Mouse (Mus musculus): ENCODE results near the gene Vil1.
A peak's percentile ranks its signal among the peaks of the same experiment; 100 is the strongest.

The Vil1 gene

DNA sequence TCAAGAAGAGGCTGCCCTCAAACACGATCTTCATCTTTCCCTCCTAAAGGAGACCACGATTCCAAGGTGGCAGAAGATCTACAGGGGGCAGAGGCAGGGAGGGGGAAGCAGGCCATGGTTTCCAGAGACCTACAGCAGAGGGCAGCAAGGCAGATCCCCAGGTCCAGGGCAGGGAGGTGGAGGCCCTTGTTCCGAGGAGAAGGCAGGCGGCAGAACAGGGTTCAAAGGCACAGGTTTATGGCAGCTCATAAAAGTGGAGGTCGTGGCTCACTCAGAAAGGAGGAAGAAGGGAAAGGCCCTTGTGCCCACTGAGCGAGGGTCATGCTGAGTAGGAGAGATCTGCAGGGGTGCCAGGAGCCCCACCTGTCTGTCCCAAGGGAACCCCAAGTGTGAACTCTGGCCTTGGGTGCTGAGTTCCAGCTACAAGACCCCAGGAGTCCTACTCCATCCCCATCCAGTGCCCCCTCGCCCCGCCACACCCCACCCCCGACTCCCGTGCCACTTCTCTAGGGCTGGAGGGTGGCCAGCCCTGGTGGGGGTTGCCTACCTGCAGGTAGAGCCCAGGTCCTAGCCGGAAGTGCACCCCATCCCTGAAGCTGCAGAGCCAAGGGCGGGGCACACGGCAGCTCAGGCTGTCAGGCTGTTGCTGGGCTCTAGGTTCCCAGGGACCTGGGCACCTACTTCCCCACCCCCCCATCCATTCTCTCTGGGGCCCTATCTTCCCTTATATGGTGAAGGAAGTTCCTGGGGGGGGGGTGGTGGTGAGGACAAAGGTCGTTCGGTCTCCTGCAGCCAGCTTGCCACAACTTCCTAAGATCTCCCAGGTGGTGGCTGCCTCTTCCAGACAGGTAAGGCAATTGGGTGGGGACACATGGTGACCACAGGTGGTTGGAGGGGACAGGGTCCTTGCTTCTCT, at the start of gene Vil1:
Vil1 (plus strand) TSS at position 788 of the 916 bp plus-strand sequence.
- no peak for DNase-seq (ENCODE audit: low spot score)

DNA sequence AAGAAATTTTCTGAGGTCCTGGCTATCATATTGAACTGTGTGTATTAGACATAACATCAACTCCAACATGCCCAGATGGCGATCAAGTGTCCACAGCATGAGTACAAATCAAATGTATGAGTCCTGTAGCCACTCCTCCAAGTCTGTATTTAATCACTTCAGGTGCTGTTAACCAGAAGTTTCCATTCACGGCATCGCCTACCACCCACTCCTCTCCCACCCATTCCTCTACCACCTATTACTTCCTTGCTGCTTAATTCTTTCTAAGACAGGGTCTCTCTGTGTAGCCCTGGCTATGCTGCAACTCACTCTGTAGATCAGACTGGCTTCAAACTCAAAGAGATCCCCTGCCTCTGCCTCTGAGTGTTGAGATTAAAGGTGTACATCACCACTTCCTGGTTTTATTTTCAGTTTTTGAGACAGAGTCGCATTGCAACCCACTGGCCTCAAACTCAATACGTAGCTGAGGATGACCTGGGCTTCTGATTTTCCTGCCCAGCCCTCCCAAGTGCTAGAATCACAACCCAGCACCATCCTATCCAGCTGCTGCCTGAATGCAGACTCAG, 49.1 kb upstream of the Vil1 start:
- DNase-seq (ENCODE audit: low spot score) = no peak

DNA sequence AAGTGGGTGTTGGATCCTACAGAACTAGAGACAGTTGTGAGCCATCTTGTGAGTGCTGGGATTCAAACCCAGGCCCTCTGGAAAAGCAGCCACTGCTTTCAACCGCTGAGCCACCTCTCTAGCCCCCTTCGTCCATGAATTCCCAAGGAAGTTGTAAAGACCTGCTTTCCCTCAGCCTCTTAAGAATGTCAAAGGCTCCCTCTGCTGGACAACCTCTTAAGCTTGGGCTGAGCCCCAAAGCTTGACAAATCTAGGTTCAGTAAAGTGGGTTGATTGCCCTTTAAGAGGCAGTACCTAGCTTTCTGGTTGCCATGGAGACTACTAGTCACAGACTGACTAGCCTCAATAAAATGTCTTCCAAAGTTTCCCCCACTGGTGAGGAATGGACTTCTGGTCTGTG, 47.4 kb upstream of the Vil1 start, which contains the start of gene Catip:
Catip (plus strand) TSS at position 297 of the 400 bp plus-strand sequence.
- peak; percentile 51 for DNase-seq (ENCODE audit: low spot score)

DNA sequence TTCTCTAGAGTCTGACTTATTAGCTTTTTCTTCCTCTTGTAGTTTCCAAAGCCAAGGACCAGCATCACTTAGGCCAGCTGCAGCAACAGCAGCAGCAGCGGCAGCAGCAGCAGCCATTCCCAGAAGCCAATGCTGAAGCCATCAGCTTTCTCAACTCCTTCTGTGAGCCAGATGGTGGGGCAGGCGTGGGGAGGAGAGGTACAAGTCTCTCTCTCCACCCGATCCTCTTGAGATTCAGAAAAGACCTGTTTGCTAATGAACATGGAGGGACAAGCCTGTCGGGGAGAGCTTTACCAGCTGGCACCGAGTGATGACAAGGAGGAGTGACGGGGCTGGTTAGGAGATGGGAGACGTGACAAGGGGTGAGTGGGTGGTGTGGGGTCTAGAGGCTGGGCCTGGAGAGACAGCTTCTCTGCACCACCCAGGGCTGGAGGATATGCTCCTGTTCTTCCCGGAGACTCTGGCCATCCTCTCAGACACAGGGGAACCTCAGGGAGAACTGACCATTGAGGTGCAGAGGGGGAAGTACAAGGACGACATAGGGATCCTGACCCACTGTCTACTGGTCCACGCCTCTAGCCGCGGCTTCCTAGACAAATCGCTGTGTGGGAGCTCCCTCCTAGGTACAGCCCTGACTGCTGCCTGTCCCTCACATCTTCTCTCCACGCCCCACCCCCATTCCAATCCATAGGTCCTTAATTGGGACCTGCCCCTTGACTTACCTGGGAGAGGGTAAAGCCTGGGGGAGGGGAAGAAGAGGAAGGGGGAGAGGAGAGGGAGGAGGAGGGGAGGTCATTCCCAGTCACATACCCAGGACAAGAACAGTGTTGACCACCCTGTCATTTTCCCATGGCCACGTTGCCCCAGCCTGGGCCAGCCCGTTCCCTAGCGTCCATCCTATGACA, 46.6 kb upstream of the Vil1 start:
- no peak for DNase-seq (ENCODE audit: low spot score)

DNA sequence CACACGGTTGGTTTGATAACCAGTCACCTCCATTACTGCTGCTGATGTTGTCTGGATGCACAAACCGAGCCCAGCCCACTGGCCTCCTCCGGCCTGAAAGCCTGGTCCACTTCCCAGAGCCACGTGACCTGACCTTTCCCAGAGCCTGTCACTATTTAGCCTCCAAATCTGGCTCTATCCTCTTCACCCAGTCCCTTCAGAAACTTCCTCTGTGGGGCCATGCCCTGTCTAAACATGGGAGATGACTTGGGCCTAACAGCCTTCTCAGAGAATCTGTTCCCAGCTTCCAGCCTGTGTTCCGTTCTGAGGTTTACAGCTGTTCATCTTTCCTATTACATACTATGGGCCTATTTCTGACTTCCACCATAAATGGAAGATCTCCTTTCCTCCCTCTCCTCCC, 45.7 kb upstream of the Vil1 start:
- DNase-seq (ENCODE audit: low spot score) = no peak

DNA sequence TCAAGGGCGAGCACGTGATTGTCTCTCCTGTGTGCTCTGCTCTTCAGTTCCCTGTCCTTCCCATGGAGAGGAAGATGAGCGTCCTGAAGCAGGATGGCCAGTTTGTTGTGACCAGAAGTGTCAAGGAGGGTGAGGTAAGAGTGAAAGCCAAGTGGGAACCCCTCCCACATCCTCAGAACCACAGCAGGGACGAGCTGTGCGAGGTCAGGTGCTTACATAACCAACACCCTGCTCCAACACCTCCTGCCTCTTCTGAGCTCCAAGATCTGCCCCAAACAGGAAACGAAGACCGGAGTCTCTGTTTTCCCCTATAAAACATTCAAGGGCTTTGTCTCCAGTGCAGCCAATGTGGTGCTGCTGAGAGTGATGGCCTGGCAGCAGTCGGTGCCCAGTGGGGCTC, 44.9 kb upstream of the Vil1 start:
- DNase-seq (ENCODE audit: low spot score) = no peak

DNA sequence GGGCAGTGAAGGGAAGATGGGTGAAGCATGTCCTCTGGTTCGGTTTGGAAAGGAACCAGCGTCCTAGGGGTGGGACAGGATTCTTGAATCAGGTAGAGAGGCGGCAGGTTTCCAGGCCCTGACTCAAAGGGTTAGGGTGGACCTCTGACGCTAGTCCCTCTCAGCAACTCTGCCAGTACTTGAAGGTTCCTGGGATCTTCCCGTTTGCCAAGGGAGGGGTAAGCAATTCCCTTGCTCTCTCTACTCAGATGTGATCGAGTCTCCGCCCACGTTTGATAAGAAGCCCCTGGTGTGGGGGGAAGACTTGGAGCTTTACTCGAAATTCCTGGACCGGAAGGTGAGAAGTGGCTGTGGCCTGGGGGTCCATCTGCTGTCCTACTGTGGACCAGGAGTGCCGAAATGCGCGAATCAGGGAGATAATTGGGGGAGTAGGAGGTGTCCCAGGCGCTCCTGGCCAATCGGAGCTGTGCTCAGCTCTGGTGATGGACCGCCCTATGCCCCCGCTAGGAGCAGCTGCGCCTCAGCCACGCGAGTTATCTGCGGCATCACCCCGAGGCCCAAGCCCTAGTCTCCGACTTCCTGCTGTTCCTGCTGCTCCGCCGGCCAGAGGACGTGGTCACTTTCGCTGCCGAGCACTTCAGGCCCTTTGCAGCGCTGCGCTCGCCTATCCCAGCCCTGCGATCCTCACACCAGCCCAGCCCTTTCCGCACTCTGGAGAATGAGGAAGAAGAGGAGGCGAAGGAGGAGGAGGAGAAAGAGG, 41.1 kb upstream of the Vil1 start:
- DNase-seq (ENCODE audit: low spot score) = peak; percentile 68

DNA sequence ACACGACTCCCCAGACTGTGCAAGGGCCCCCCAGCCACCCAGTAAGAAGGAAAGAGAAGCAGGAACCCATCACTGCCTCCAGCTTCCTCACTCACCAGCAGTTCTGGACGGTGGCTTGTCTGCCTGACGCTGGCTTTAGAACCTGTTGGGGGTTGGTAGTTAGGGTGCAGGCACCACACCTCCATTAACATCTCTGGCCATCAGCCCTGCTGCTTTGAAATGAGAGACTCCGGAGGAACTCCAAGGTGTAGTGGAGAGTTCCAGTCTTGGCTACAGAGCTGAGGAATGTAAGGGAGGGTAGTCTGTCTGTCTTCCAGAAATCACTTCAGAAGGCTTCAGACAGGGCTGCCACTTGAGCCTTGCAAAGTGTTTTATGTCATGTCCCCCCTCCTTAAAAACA, 39.1 kb upstream of the Vil1 start:
- no peak for DNase-seq (ENCODE audit: low spot score)

DNA sequence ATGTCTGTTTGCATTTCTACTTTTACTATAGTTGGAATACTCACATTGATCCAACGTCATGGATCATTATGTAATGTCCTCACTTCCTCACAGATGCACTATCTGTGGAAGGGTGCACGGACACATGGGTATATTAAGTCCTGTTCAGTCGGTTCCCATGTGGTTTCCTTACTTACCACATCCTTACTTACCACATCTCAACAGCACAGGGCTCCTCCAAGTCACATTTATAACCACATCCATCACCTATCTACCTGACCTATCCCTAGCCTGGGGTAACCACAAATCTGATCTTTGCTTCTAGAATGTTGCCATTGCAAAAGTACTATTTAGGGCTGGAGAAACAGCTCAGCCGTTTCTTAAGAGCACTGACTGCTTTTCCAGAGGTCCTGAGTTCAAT, 35.8 kb upstream of the Vil1 start:
- DNase-seq (ENCODE audit: low spot score) = no peak

DNA sequence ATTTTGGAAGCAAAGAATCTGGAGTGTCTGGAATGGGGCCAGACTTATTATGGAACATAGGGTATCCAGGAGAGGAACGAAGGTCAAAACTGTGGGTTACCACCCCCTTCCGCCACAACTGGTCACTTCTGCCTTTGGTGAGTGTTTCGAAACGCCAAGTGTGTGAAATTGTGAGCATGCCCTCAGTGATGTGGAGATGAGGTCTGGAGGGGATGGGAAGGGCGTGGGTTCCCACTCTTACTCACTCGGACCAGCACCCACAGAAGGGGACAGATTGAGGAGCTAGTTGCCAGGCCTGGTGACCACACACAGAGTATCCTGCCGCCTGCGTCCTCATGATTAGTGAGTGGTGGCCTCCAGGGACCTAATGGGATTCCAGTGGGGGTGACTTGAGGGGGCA, 34.2 kb upstream of the Vil1 start, which contains the start of gene Slc11a1:
Slc11a1 (plus strand) TSS at position 216 of the 400 bp plus-strand sequence.
- no peak for DNase-seq (ENCODE audit: low spot score)

DNA sequence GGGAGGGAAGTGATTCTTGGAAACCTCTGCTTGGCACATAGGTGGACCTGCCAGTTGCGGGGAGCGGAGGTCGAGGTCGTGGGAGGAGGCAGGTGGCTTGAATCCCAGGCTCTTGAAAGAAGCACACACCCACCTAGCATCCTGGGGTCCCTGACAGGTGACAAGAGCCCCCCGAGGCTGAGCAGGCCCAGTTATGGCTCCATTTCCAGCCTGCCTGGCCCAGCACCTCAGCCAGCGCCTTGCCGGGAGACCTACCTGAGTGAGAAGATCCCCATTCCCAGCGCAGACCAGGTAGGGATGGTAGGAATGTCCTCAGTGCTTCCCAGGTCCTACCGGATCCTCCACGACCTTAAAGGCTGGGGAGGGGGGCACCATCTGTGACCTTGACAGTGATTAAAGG, 33.6 kb upstream of the Vil1 start:
- DNase-seq (ENCODE audit: low spot score) = no peak

DNA sequence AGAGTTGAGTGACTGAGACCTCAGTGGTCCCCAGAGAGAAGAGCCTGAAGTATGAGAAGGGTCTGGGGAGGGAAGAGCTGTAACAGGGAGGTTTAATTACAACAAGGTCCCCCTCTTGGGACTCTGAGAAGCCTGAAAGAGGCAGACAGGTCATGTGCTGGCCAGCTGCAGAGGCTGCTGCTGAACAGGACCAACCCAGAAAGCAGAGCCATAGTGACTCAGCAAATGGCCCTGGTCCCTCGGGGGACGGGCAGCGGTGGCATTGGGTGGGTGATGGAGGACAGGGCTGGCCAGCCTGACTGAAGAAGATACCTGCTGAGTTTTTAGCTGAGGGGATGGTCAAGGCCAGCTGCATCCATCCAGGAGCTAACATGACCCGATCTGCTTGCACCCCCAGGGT, 32.8 kb upstream of the Vil1 start:
- DNase-seq (ENCODE audit: low spot score) = no peak

DNA sequence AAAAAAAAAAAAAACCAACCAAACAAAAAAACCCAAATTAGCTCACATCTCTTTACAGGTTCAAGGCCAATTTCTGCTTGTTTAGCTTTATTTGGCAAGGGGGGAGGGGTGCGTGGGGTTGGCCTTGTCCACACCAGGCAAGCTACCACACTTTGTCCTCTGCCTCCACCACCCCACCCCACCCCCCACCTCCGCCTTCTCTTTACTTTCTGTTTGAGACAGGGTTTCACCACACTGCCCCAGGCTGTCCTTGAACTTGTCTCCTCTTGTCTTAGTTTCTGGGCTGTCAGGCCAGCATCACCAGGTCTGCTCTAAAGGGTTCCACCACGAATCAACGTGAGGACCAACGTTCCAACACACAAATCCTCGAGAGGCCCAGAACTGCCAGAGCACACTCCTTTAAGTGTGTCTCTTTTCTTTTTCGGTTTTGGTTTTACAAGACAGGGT, 30.1 kb upstream of the Vil1 start:
- DNase-seq (ENCODE audit: low spot score) = no peak

DNA sequence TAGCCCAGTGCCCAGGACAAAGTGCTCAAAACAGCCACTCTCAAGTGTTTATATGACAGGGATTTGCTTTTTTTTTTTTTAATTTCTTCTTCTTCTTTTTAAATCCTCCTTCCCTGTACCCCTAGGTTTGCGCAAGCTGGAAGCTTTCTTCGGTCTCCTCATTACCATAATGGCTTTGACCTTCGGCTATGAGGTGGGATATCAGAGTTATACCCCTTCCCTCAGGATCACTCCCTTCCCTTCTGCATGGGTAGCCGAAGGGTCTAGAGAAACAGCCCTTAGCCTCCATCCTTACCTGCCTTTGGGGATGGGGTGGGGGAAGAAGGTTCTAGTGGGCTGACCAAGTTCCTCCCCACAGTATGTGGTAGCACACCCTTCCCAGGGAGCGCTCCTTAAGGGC, 28.7 kb upstream of the Vil1 start:
- no peak for DNase-seq (ENCODE audit: low spot score)

DNA sequence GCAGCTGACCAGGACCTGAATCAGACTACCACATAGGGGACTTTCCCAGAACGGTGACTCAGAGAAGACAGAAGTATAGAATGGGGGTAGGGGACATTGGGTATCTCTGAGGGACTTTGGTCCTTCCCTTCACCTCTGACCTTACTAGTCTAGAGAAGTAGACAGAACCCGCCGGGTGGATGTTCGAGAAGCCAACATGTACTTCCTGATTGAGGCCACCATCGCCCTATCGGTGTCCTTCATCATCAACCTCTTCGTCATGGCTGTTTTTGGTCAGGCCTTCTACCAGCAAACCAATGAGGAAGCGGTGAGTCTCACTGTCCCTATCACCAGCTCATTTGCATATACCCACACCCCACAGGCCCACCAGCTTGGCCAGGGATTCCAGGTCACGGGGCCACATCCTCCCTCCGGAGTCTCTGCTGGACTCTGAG, 27.6 kb upstream of the Vil1 start:
- no peak for DNase-seq (ENCODE audit: low spot score)

DNA sequence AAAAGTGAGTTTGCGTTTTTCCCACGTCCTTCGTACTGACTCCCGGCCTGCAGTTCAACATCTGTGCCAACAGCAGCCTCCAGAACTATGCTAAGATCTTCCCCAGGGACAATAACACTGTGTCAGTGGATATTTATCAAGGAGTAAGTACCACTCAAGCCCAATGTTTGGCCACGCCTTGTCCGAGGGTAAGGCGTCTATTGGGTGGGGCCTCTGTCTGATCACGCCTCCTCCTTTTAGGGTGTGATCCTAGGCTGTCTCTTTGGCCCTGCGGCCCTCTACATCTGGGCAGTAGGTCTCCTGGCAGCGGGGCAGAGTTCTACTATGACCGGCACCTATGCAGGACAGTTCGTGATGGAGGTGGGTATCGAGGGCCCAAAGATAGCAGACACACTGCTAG, 25.8 kb upstream of the Vil1 start:
- no peak for DNase-seq (ENCODE audit: low spot score)

DNA sequence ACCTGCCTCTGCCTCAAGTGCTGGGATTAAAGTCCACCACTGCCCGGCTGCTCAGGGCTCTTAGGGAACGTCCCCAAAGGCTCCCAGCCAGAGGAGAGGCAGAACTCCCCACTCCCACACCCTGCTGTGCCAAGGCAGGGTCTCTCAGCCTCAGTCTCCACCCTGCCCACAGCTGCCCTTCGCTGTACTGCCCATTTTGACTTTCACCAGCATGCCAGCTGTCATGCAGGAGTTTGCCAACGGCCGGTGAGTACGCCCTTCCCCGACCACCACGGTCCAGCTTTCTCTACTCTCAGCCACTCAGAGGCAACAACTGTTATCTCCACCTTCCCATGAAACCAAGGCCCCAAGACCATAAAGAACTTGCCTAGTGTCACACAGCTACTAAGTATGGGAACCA, 24.7 kb upstream of the Vil1 start:
- no peak for DNase-seq (ENCODE audit: low spot score)

DNA sequence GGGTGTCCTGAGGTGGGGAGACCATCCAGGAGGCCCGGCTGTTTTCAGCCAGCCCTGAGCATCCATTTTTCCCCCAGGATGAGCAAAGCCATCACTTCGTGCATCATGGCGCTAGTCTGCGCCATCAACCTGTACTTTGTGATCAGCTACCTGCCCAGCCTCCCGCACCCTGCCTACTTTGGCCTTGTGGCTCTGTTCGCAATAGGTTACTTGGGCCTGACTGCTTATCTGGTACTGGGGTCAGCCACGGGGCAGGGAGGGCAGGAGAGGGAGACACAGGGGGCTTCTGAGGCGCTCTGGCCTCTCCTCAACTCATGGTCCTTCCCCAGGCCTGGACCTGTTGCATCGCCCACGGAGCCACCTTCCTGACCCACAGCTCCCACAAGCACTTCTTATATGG, 24.1 kb upstream of the Vil1 start:
- no peak for DNase-seq (ENCODE audit: low spot score)

DNA sequence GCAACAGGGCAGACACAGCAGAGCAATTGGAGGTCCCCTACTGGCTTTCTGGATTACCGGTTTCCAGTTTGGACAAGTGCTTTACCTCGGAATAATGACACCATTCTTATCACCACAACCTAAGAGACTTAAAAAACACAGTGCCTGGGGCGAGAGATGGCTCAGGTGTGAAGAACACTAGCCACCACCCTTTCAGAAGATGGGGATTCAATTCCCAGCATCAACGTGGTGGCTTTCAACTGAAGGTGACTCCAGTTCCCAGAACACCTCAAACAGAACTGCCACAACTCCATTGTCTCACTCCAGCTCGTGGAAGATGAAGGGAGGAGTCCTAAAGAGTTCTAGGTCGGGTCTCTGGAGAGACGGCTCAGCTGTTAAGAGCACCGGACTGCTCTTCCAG, 23.6 kb upstream of the Vil1 start:
- no peak for DNase-seq (ENCODE audit: low spot score)

DNA sequence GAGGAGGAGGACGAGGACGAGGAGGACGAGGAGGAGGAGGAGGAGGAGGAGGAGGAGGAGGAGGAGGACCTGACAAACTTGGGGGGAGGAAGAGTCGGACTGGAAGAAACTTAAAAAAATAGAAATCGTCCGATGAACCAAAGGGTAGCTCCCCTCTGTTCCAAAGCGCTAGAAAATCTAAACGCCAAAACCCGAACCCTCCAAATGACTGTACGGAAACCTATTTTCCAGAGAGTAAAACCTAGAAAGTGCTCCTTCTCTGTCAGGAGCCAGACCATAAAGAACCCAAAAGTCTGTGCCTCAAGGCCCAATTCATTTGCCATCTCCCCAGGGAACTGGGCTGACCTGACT, 22.8 kb upstream of the Vil1 start:
- DNase-seq (ENCODE audit: low spot score) = no peak

DNA sequence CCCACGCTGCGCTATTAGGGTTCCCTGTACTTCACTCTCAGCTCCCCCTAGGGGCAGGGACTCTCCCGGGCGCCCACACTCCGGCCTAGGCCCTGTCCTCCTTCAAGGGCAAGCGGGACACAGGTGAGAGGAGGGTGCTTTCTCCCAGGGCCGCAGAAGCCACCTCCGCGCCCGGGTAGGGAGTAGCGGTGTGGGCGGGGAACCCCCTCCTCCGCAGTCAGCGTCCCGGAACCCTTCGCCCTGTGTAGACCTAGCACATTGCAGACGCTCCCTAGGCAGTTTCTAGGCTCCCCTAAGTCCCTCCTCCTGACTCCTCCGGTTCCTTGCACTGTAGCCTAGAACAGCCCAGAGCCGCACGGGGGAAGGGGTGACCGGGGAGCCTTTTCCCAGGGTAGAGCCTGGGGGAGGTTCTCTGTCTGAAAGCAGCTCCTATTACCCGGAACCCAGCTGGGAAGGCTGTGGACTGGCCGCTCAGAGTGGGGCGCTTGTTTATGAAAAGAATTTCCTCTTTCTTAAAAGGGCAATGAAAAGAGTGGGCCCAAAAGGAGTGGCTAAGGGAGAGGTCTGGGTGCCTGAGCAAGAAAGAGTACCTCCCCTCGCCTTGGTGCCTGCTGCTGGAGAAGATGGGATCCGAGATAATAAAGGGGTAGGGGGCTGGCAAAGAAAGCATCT, 22.3 kb upstream of the Vil1 start:
- DNase-seq (ENCODE audit: low spot score) = peak; percentile 94
